Mouse (Mus musculus): ENCODE measurements at regions not wholly inside any gene's neighbourhood (a gene's known extent, or its start where the extent isn't known, plus 50 kb on each side); places are given as distances from the start of the nearest gene placed in this dataset.

- DNase-seq (ENCODE audit: low spot score in 2 of 2) = no peak
- intact Hi-C loops (cut with DNase I) = no loop called here
Measured at GRCm38 (mm10) chr4:142799291-142799690, 413.5 kb downstream of the Prdm2 start.

- DNase-seq (ENCODE audit: low spot score in 2 of 2) = peak in 1 of 2 experiments; percentile 8
- intact Hi-C loops (cut with DNase I) = no loop called here
Measured at GRCm38 (mm10) chr4:142798834-142799233, 414.0 kb downstream of the Prdm2 start.

GRCm38 (mm10) chr4:142792606-142792970 lies 420.2 kb downstream of the Prdm2 start:
- intact Hi-C loops (cut with DNase I) = no loop called here

GRCm38 (mm10) chr4:142791823-142792605 lies 420.8 kb downstream of the Prdm2 start:
- no peak for DNase-seq (ENCODE audit: low spot score in 2 of 2)
- intact Hi-C loops (cut with DNase I) = no loop called here

More at GRCm38 (mm10) chr4:142792606-142792970, 420.2 kb downstream of the Prdm2 start:
- DNase-seq (ENCODE audit: low spot score in 2 of 2) = no peak

GRCm38 (mm10) chr4:142789048-142789447 lies 423.7 kb downstream of the Prdm2 start:
- no peak for DNase-seq (ENCODE audit: low spot score in 2 of 2)
- intact Hi-C loops (cut with DNase I) = no loop called here

- intact Hi-C loops (cut with DNase I) = no loop called here
- no peak for DNase-seq (ENCODE audit: low spot score in 2 of 2)
Measured at GRCm38 (mm10) chr4:142785386-142785785, 427.4 kb downstream of the Prdm2 start.

- intact Hi-C loops (cut with DNase I) = no loop called here
- DNase-seq (ENCODE audit: low spot score in 2 of 2) = no peak
Measured at GRCm38 (mm10) chr4:142776711-142777411, 435.9 kb downstream of the Prdm2 start.

GRCm38 (mm10) chr4:142775023-142775422 lies 437.8 kb downstream of the Prdm2 start:
- intact Hi-C loops (cut with DNase I) = no loop called here

GRCm38 (mm10) chr4:142773651-142774151 lies 439.1 kb downstream of the Prdm2 start:
- intact Hi-C loops (cut with DNase I) = no loop called here
- no peak for DNase-seq (ENCODE audit: low spot score in 2 of 2)

More at GRCm38 (mm10) chr4:142775023-142775422, 437.8 kb downstream of the Prdm2 start:
- no peak for DNase-seq (ENCODE audit: low spot score in 2 of 2)

GRCm38 (mm10) chr4:142772751-142773455 lies 439.9 kb downstream of the Prdm2 start:
- DNase-seq (ENCODE audit: low spot score in 2 of 2) = peak in 1 of 2 experiments; percentile 8
- intact Hi-C loops (cut with DNase I) = no loop called here

GRCm38 (mm10) chr4:142771520-142772150 lies 441.2 kb downstream of the Prdm2 start:
- no peak for DNase-seq (ENCODE audit: low spot score in 2 of 2)
- intact Hi-C loops (cut with DNase I) = no loop called here

GRCm38 (mm10) chr4:142770177-142770576 lies 442.6 kb downstream of the Prdm2 start:
- intact Hi-C loops (cut with DNase I) = no loop called here
- no peak for DNase-seq (ENCODE audit: low spot score in 2 of 2)

- DNase-seq (ENCODE audit: low spot score in 2 of 2) = no peak
- intact Hi-C loops (cut with DNase I) = no loop called here
Measured at GRCm38 (mm10) chr4:142767665-142768064, 445.1 kb downstream of the Prdm2 start.

GRCm38 (mm10) chr4:142761577-142761976 lies 451.2 kb downstream of the Prdm2 start:
- intact Hi-C loops (cut with DNase I) = no loop called here
- no peak for DNase-seq (ENCODE audit: low spot score in 2 of 2)

- DNase-seq (ENCODE audit: low spot score in 2 of 2) = no peak
- intact Hi-C loops (cut with DNase I) = no loop called here
Measured at GRCm38 (mm10) chr4:142758102-142758501, 454.7 kb downstream of the Prdm2 start.

- intact Hi-C loops (cut with DNase I) = no loop called here
- peak; percentile 20 to 34 for DNase-seq (ENCODE audit: low spot score in 2 of 2)
Measured at GRCm38 (mm10) chr4:142756332-142756731, 456.5 kb downstream of the Prdm2 start.

- DNase-seq (ENCODE audit: low spot score in 2 of 2) = no peak
- intact Hi-C loops (cut with DNase I) = no loop called here
Measured at GRCm38 (mm10) chr4:142749918-142750317, 462.9 kb downstream of the Prdm2 start.

GRCm38 (mm10) chr4:142723554-142723907 lies 484.3 kb upstream of the Kazn start:
- intact Hi-C loops (cut with DNase I) = no loop called here
- no peak for DNase-seq (ENCODE audit: low spot score in 2 of 2)

- intact Hi-C loops (cut with DNase I) = no loop called here
- DNase-seq (ENCODE audit: low spot score in 2 of 2) = no peak
Measured at GRCm38 (mm10) chr4:142722845-142723553, 483.8 kb upstream of the Kazn start.

Data from left cerebral cortex, postnatal 36 days (tissue).